Mouse (Mus musculus): Measurements from ENCODE around the gene Tmc5.

DNA sequence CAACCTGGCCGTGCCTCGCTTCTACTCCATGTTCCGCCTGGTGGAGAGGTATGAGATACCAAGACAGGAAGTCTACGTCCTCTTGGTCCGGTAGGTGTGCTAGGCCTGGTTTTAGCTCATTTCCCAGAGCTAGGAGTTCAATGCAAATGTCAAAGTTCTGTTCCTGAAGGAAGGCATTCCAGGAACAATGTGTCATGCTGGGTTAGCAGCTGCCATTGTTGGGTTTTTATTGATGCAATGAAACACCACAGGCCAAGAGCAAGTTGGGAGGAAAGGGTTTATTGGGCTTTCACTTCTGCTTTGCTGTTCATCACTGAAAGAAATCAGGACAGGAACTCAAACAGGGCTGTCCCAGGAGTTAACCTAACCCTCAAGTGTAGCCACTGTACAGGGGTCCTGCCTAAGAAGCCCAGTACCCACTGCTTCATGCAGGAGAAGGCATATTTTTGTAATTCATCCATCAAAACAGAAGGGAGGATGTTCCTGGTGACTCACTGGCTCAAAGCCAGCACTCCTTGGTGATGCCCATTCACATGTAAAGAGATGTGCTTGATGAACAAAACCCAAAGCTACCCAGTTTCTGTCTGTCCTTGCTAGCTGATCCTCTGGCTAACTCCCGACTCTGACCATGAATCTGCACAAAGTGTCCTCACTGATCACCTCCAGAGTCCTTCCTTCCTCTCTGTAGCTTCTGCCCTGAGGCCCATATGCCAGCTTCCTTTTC lies 55.6 kb downstream of the Tmc5 start:
- TF ChIP-seq CTCF (IDR thresholded peaks at IDR 0.05; ENCODE audit: control insufficient read depth, insufficient read depth, insufficient replicate concordance, low read depth, low read length) (no peak), POLR2A (IDR thresholded peaks at IDR 0.05; ENCODE audit: control insufficient read depth, low read depth, low read length) (no peak)
